Mouse (Mus musculus) hindbrain, embryonic 12.5 days (tissue): ENCODE data around the gene Rbm6. TPM values are rescaled to one million over a fixed set of nuclear protein-coding genes. Genes with fewer than 3 reads are reported as not detected.

ENCODE experiments used
- polyA plus RNA-seq: library from polyadenylated mRNA; unstranded; fragments of >200 nt; fragmentation: Nextera tagmentation; extraction: Ambion mirVana; gene quantifications from 2 replicates; pipeline ENCODE4 v1.2.1, GENCODE M21; 2016

The Rbm6 gene
- polyA plus RNA-seq, 1 experiment from 2014 or later, result 125 TPM

Other genes starting within 250 kb of the Rbm6 start
- 516 and 531 TPM in 2 replicates for gene Gnai2, start 237.9 kb downstream of the Rbm6 start, polyA plus RNA-seq
- gene Slc38a3, start 203.7 kb downstream of the Rbm6 start, polyA plus RNA-seq, result 12.5 and 12.9 TPM in 2 replicates
- 1.4 and 2.6 TPM in 2 replicates for gene Gnat1, start 193.5 kb downstream of the Rbm6 start, polyA plus RNA-seq
- gene Sema3f, start 162.8 kb downstream of the Rbm6 start, polyA plus RNA-seq, result 26.8 and 28.3 TPM in 2 replicates
- gene Rbm5, start 102.2 kb downstream of the Rbm6 start, polyA plus RNA-seq, result 260 and 271 TPM in 2 replicates
- gene Mon1a, start 14.9 kb upstream of the Rbm6 start, polyA plus RNA-seq, result 17.1 and 20.1 TPM in 2 replicates
- 2.0 and 2.3 TPM in 2 replicates for gene Mst1r, start 33.6 kb upstream of the Rbm6 start, polyA plus RNA-seq
- not detected in 2 replicates for gene Actl11, start 55.2 kb upstream of the Rbm6 start, polyA plus RNA-seq
- 7.3 and 7.9 TPM in 2 replicates for gene Camkv, start 62.4 kb upstream of the Rbm6 start, polyA plus RNA-seq
- 15.8 and 17.4 TPM in 2 replicates for gene Traip, start 76.9 kb upstream of the Rbm6 start, polyA plus RNA-seq
- gene Uba7, start 102.3 kb upstream of the Rbm6 start, polyA plus RNA-seq, result 11.5 and 12.7 TPM in 2 replicates
- 3.2 and 3.3 TPM in 2 replicates for gene Gm20661, start 109.8 kb upstream of the Rbm6 start, polyA plus RNA-seq
- gene Inka1, start 112.6 kb upstream of the Rbm6 start, polyA plus RNA-seq, result 51.0 and 52.6 TPM in 2 replicates
- 5.5 and 5.7 TPM in 2 replicates for gene Cdhr4, start 119.3 kb upstream of the Rbm6 start, polyA plus RNA-seq
- 0.13 TPM in 1 of 2 replicates, not detected in the other for gene Gm20662, start 123.1 kb upstream of the Rbm6 start, polyA plus RNA-seq
- 100 and 102 TPM in 2 replicates for gene Ip6k1, start 129.3 kb upstream of the Rbm6 start, polyA plus RNA-seq
- 21.9 and 25.0 TPM in 2 replicates for gene Gmppb, start 176.0 kb upstream of the Rbm6 start, polyA plus RNA-seq
- gene Amigo3, start 179.9 kb upstream of the Rbm6 start, polyA plus RNA-seq, result 3.9 TPM in 2 replicates
- gene Mst1, start 207.2 kb upstream of the Rbm6 start, polyA plus RNA-seq, result 0.31 and 0.72 TPM in 2 replicates
- 39.5 and 40.7 TPM in 2 replicates for gene Rnf123, start 210.1 kb upstream of the Rbm6 start, polyA plus RNA-seq
- 54.3 and 58.6 TPM in 2 replicates for gene Apeh, start 221.4 kb upstream of the Rbm6 start, polyA plus RNA-seq